In the genomic region with DNA sequence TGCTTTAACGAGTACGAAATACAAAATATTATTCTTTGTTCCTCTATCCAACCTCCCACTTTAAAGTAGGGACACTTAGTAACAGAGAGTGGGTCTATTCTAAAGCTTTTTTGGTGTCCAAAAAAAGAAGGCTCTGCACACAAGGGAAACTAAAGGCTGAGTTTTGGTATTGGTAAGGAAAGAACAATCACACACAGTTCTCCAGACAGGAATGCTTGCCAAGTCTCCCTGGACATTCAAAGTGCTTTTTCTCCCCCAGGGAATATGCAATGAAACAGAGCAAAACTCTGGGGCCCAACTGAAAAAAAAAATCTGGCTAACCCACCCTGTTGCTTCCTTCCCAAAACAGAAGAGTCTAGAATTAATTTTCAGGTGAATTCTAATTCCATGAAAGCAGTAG, we compare ENCODE assay signal across 11 mouse cellular contexts. TPM values are rescaled to one million over a fixed set of nuclear protein-coding genes. Genes with fewer than 3 reads are reported as not detected.
DNase-seq lines count a peak whose midpoint lies in the region; ATAC-seq and TF ChIP-seq lines count a peak whose summit lies in the region.
"Had no signal": no experiment of that assay in that cellular context is flagged by ENCODE, and none has a peak within 500 bp of the region (broad histone marks: within the 10 kb centered on the region; RNA-seq: fewer than 3 reads in every experiment).

No protein-coding gene starts in this region.

- peak overlapping the region; percentile 53 for H3K27ac ChIP-seq in hindbrain, embryonic 13.5 days
- H3K27ac ChIP-seq in hindbrain, embryonic 11.5 days (ENCODE audit: low read depth, low read length), result no peak overlapping the region
- peak overlapping the region; percentile 62 for H3K27ac ChIP-seq in lung, embryonic 15.5 days
- H3K27ac ChIP-seq in forebrain, embryonic 14.5 days (ENCODE audit: low read depth, low read length), result peak overlapping the region; percentile 63; the same call in 1 of the 2 replicates
- no peak overlapping the region for H3K27ac ChIP-seq in midbrain, postnatal 0 days (ENCODE audit: low read depth, low read length)
- H3K27ac ChIP-seq: limb, embryonic 10.5 days had no signal

- WGBS in hindbrain, embryonic 13.5 days, result 83% methylated on average over 2 of the region's 2 CpGs
- 97% methylated on average over 2 of the region's 2 CpGs for WGBS in hindbrain, embryonic 11.5 days
- WGBS in lung, embryonic 15.5 days, result 66% methylated on average over 2 of the region's 2 CpGs
- 48% methylated on average over 2 of the region's 2 CpGs for WGBS in forebrain, embryonic 14.5 days
- 77% methylated on average over 2 of the region's 2 CpGs for WGBS in midbrain, postnatal 0 days

- DNase-seq in hindbrain, embryonic 11.5 days (ENCODE audit: low spot score), result no peak
- no peak for DNase-seq in lung, postnatal 25 days (ENCODE audit: low spot score)
- DNase-seq in forebrain, embryonic 14.5 days (ENCODE audit: low spot score), result peak; percentile 71
- peak; percentile 48 for DNase-seq in midbrain, postnatal 0 days (ENCODE audit: low spot score)
- no peak for DNase-seq in frontal cortex, postnatal 25 days (ENCODE audit: low spot score in 2 of 2)
- DNase-seq in ovary, postnatal 14 days (ENCODE audit: low spot score), result no peak

- peak overlapping the region; percentile 15; the same call in 1 of the 2 replicates for H3K4me2 ChIP-seq in hindbrain, embryonic 13.5 days
- no peak overlapping the region for H3K4me2 ChIP-seq in hindbrain, embryonic 11.5 days (replicated peaks; ENCODE audit: low read depth, low read length)
- H3K4me2 ChIP-seq in lung, embryonic 15.5 days, result peak overlapping the region; percentile 27; the same call in 1 of the 2 replicates
- H3K4me2 ChIP-seq in forebrain, embryonic 14.5 days (ENCODE audit: low read length), result peak overlapping the region; percentile 36
- H3K4me2 ChIP-seq in midbrain, postnatal 0 days (ENCODE audit: low read depth, low read length, poor library complexity, severe bottlenecking), result peak overlapping the region; percentile 15
- H3K4me2 ChIP-seq: heart, embryonic 11.5 days had no signal

- no peaks in the 10 kb centered on the region for H3K27me3 ChIP-seq in hindbrain, embryonic 13.5 days
- no peaks in the 10 kb centered on the region for H3K27me3 ChIP-seq in hindbrain, embryonic 11.5 days (ENCODE audit: control insufficient read depth, insufficient read depth, low read length)
- no peaks in the 10 kb centered on the region for H3K27me3 ChIP-seq in lung, embryonic 15.5 days
- no peaks in the 10 kb centered on the region for H3K27me3 ChIP-seq in forebrain, embryonic 14.5 days (replicated peaks; ENCODE audit: control insufficient read depth, insufficient read depth, low read length)
- H3K27me3 ChIP-seq in midbrain, postnatal 0 days (ENCODE audit: insufficient read depth, low read length), result no peaks in the 10 kb centered on the region
- H3K27me3 ChIP-seq: CH12.LX had no signal

- H3K4me1 ChIP-seq in hindbrain, embryonic 13.5 days (replicated peaks), result no peaks in the 10 kb centered on the region
- H3K4me1 ChIP-seq in hindbrain, embryonic 11.5 days (replicated peaks; ENCODE audit: control insufficient read depth, insufficient read depth, low read length), result no peaks in the 10 kb centered on the region
- H3K4me1 ChIP-seq in lung, embryonic 15.5 days, result no peaks in the 10 kb centered on the region
- H3K4me1 ChIP-seq in forebrain, embryonic 14.5 days (ENCODE audit: control insufficient read depth, insufficient read depth, low read length), result no peaks in the 10 kb centered on the region
- H3K4me1 ChIP-seq in midbrain, postnatal 0 days (ENCODE audit: insufficient read depth, low read length), result no peaks in the 10 kb centered on the region
- H3K4me1 ChIP-seq: limb, embryonic 10.5 days had no signal

- H3K36me3 ChIP-seq in hindbrain, embryonic 13.5 days, result no peaks in the 10 kb centered on the region
- no peaks in the 10 kb centered on the region for H3K36me3 ChIP-seq in hindbrain, embryonic 11.5 days (ENCODE audit: control insufficient read depth, insufficient read depth, low read length)
- no peaks in the 10 kb centered on the region for H3K36me3 ChIP-seq in lung, embryonic 15.5 days
- H3K36me3 ChIP-seq in forebrain, embryonic 14.5 days (ENCODE audit: control insufficient read depth, insufficient read depth, low read length), result no peaks in the 10 kb centered on the region
- no peaks in the 10 kb centered on the region for H3K36me3 ChIP-seq in midbrain, postnatal 0 days (ENCODE audit: insufficient read depth, low read length)
- H3K36me3 ChIP-seq: limb, embryonic 10.5 days had no signal

- H3K9ac ChIP-seq in hindbrain, embryonic 13.5 days, result 0 out of 2 replicates have a peak overlapping the region, but pooled peaks have one; percentile 49
- no peak overlapping the region for H3K9ac ChIP-seq in hindbrain, embryonic 11.5 days (ENCODE audit: low read depth, low read length)
- H3K9ac ChIP-seq in lung, embryonic 15.5 days, result peak overlapping the region; percentile 32; the same call in 1 of the 2 replicates
- peak overlapping the region; percentile 13; the same call in 1 of the 2 replicates for H3K9ac ChIP-seq in forebrain, embryonic 14.5 days (ENCODE audit: low read length)
- no peak overlapping the region for H3K9ac ChIP-seq in midbrain, postnatal 0 days (replicated peaks; ENCODE audit: low read length, poor library complexity, severe bottlenecking)

- no peaks in the 10 kb centered on the region for H3K9me3 ChIP-seq in hindbrain, embryonic 13.5 days
- H3K9me3 ChIP-seq in hindbrain, embryonic 11.5 days (ENCODE audit: control insufficient read depth, low read length), result no peaks in the 10 kb centered on the region
- no peaks in the 10 kb centered on the region for H3K9me3 ChIP-seq in lung, embryonic 15.5 days
- H3K9me3 ChIP-seq in forebrain, embryonic 14.5 days (replicated peaks; ENCODE audit: control insufficient read depth, low read length), result no peaks in the 10 kb centered on the region
- no peaks in the 10 kb centered on the region for H3K9me3 ChIP-seq in midbrain, postnatal 0 days (ENCODE audit: low read length)
- H3K9me3 ChIP-seq: limb, embryonic 10.5 days had no signal

- no peak for TF ChIP-seq CTCF in midbrain, postnatal 0 days (IDR thresholded peaks at IDR 0.05)

- H3K4me3 ChIP-seq in hindbrain, embryonic 13.5 days, result peak overlapping the region; percentile 12; the same call in 1 of the 2 replicates
- no peak overlapping the region for H3K4me3 ChIP-seq in hindbrain, embryonic 11.5 days (ENCODE audit: low read depth, low read length)
- peak overlapping the region; percentile 40 for H3K4me3 ChIP-seq in lung, embryonic 15.5 days
- peak overlapping the region; percentile 21 for H3K4me3 ChIP-seq in forebrain, embryonic 14.5 days (ENCODE audit: low read depth, low read length)
- H3K4me3 ChIP-seq in midbrain, postnatal 0 days (ENCODE audit: low read depth, low read length), result peak overlapping the region; percentile 26
- H3K4me3 ChIP-seq: limb, embryonic 10.5 days had no signal

- no peak for ATAC-seq in hindbrain, embryonic 13.5 days (ENCODE audit: low FRiP score)
- no peak for ATAC-seq in hindbrain, embryonic 11.5 days (ENCODE audit: low FRiP score)
- ATAC-seq in lung, embryonic 15.5 days (ENCODE audit: borderline replicate concordance, extremely low read depth, low FRiP score, low TSS enrichment), result no peak
- peak; percentile 59 for ATAC-seq in forebrain, embryonic 14.5 days
- no peak for ATAC-seq in midbrain, postnatal 0 days (ENCODE audit: low FRiP score)

RNA-seq across cellular contexts. Expression of a gene that starts 0.6 kb away (rescaled TPM):
- polyA plus RNA-seq in hindbrain, embryonic 13.5 days (2015; fragmentation: Nextera tagmentation; extraction: Ambion mirVana), result 10.7 and 11.8 TPM in 2 replicates
- 2.1 and 3.7 TPM in 2 replicates for polyA plus RNA-seq in hindbrain, embryonic 11.5 days (2014; fragmentation: Nextera tagmentation; extraction: Ambion mirVana)
- polyA plus RNA-seq in lung, embryonic 15.5 days (2015; fragmentation: Nextera tagmentation; extraction: Ambion mirVana), result 41.7 and 42.8 TPM in 2 replicates
- 11.4 and 12.1 TPM in 2 replicates for polyA plus RNA-seq in forebrain, embryonic 14.5 days (2014; fragmentation: Nextera tagmentation; extraction: Ambion mirVana)
- total RNA-seq in midbrain, postnatal 0 days (2014; rRNA removed), result 21.1 and 24.8 TPM in 2 replicates
- 19.7 and 23.8 TPM in 2 replicates for polyA plus RNA-seq in midbrain, postnatal 0 days (2015; fragmentation: Nextera tagmentation; extraction: Ambion mirVana)

RNA-seq across cellular contexts. Expression of a gene that starts 44.0 kb away (rescaled TPM):
- 68.8 and 69.8 TPM in 2 replicates for polyA plus RNA-seq in hindbrain, embryonic 13.5 days (2015; fragmentation: Nextera tagmentation; extraction: Ambion mirVana)
- 73.3 and 74.3 TPM in 2 replicates for polyA plus RNA-seq in hindbrain, embryonic 11.5 days (2014; fragmentation: Nextera tagmentation; extraction: Ambion mirVana)
- polyA plus RNA-seq in lung, embryonic 15.5 days (2015; fragmentation: Nextera tagmentation; extraction: Ambion mirVana), result 30.2 and 32.2 TPM in 2 replicates
- 53.4 and 54.7 TPM in 2 replicates for polyA plus RNA-seq in forebrain, embryonic 14.5 days (2014; fragmentation: Nextera tagmentation; extraction: Ambion mirVana)
- 16.7 and 20.5 TPM in 2 replicates for total RNA-seq in midbrain, postnatal 0 days (2014; rRNA removed)
- 63.8 and 70.0 TPM in 2 replicates for polyA plus RNA-seq in midbrain, postnatal 0 days (2015; fragmentation: Nextera tagmentation; extraction: Ambion mirVana)

Comparison
In these comparisons a context has a peak if more than half of its experiments do, and no peak if none do; other contexts are left out.
1. H3K27ac ChIP-seq: peak in hindbrain, embryonic 13.5 days (single experiment), lung, embryonic 15.5 days (single experiment) and forebrain, embryonic 14.5 days (single experiment); none in hindbrain, embryonic 11.5 days (single experiment) and midbrain, postnatal 0 days (single experiment).
2. H3K9ac ChIP-seq: peak in hindbrain, embryonic 13.5 days (single experiment), lung, embryonic 15.5 days (single experiment) and forebrain, embryonic 14.5 days (single experiment); none in hindbrain, embryonic 11.5 days (single experiment) and midbrain, postnatal 0 days (single experiment).
3. DNase-seq: peak in forebrain, embryonic 14.5 days (single experiment) and midbrain, postnatal 0 days (single experiment); none in hindbrain, embryonic 11.5 days (single experiment), lung, postnatal 25 days (single experiment), frontal cortex, postnatal 25 days (0 of 2) and ovary, postnatal 14 days (single experiment).